Mouse (Mus musculus) lung, postnatal 0 days (tissue): ENCODE results near the gene Cabcoco1. TPM values are rescaled to one million over a fixed set of nuclear protein-coding genes. Genes with fewer than 3 reads are reported as not detected.
A peak's percentile ranks its signal among the peaks of the same experiment; 100 is the strongest.

Source experiments
- ATAC-seq: fragments of 200-750 bp; cut with Nextera tagmentation; 2 replicates; pipeline ENCODE4 v1.8.0; 2017; ENCODE audit warnings: moderate library complexity
- DNase-seq: peaks from one replicate; pipeline ENCODE4 v3.0.0-alpha.2; 2016; ENCODE audit warnings: low spot score
- H3K27ac ChIP-seq: fragments of 300-500 bp; sonication (generic); 2 replicates; pipeline ENCODE4 v1.5.1; 2014; ENCODE audit warnings: antibody characterized with exemption, mild to moderate bottlenecking, low read length, mixed read lengths
- H3K27me3 ChIP-seq: fragments of 300-500 bp; sonication (generic); replicated peaks from 2 replicates; pipeline ENCODE4 v1.6.1; 2014; ENCODE audit warnings: low read length, mixed read lengths; ENCODE audit not compliant: insufficient read depth
- H3K36me3 ChIP-seq: fragments of 300-500 bp; sonication (generic); 2 replicates; pipeline ENCODE4 v1.6.1; 2014; ENCODE audit warnings: low read length, mixed read lengths; ENCODE audit not compliant: insufficient read depth
- H3K4me1 ChIP-seq: fragments of 300-500 bp; sonication (generic); 2 replicates; pipeline ENCODE4 v1.6.1; 2014; ENCODE audit warnings: antibody characterized with exemption, low read depth, low read length, mixed read lengths; ENCODE audit not compliant: insufficient read depth
- H3K4me2 ChIP-seq: fragments of 300-500 bp; sonication (generic); replicated peaks from 2 replicates; pipeline ENCODE4 v1.6.1; 2014; ENCODE audit warnings: low read depth, mild to moderate bottlenecking, low read length, moderate library complexity, mixed read lengths
- H3K4me3 ChIP-seq: fragments of 300-500 bp; sonication (generic); 2 replicates; pipeline ENCODE4 v1.5.1; 2014; ENCODE audit warnings: low read depth, low read length
- H3K9ac ChIP-seq: fragments of 300-500 bp; sonication (generic); replicated peaks from 2 replicates; pipeline ENCODE4 v1.6.1; 2014; ENCODE audit warnings: low read depth, mild to moderate bottlenecking
- H3K9me3 ChIP-seq: fragments of 300-500 bp; sonication (generic); 2 replicates; pipeline ENCODE4 v1.6.1; 2016; ENCODE audit warnings: low read length, mixed read lengths
- CTCF ChIP-seq: IDR thresholded peaks from 2 replicates; pipeline ENCODE4 v1.5.1; 2016; ENCODE audit warnings: antibody characterized with exemption, mild to moderate bottlenecking
- EP300 ChIP-seq: IDR thresholded peaks from 2 replicates; pipeline ENCODE4 v1.6.1; 2016; ENCODE audit warnings: antibody characterized with exemption, mild to moderate bottlenecking, control low read depth
- WGBS: fragments of 180-500 bp; shearing (Covaris S2); extraction: QIAGEN DNeasy Blood & Tissue Kit; methylation state at CpG from one replicate; pipeline ENCODE4 v1.1.7; 2014; 5-methylcytosine and 5-hydroxymethylcytosine counted together
- polyA plus RNA-seq: library from polyadenylated mRNA; unstranded; fragments of >200 nt; fragmentation: Nextera tagmentation; extraction: Ambion mirVana; gene quantifications from 2 replicates; pipeline ENCODE4 v1.2.1, GENCODE M21; 2015

The Cabcoco1 gene
- polyA plus RNA-seq, 1 experiment from 2014 or later, result 11.2 TPM

DNA sequence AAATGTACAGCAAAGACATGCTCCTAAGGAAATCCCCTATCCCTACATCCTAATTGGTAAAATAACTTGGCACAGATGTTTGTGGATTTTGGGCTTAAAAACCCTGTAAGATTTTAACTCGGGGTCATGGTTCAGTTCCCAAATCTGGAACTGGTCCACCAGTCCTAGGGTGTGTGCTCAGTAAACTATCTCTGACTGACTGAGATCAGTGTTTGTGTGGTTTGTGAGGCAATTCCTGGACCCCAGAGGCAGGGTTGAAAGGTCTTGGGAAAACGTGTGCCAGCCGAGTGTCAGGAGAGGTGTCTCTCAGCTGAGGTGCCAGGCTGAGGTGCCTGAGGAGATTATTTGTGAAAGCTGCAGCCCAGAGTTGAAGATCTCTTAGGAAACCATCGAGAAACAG, 19.6 kb downstream of the Cabcoco1 start:
- H3K36me3 ChIP-seq, result no peaks in the 10 kb centered on the region
- H3K4me1 ChIP-seq, result no peaks in the 10 kb centered on the region; the same call in 1 of the 2 replicates
- no peak overlapping the region for H3K4me3 ChIP-seq
- H3K27me3 ChIP-seq, result no peaks in the 10 kb centered on the region
- DNase-seq (no peak), ATAC-seq (no peak)
- no peak overlapping the region for H3K27ac ChIP-seq
- 60% methylated on average over 4 of the region's 4 CpGs for WGBS
- no peak overlapping the region for H3K4me2 ChIP-seq
- TF ChIP-seq CTCF (no peak), EP300 (no peak)
- no peak overlapping the region for H3K9ac ChIP-seq
- H3K9me3 ChIP-seq, result no peaks in the 10 kb centered on the region

DNA sequence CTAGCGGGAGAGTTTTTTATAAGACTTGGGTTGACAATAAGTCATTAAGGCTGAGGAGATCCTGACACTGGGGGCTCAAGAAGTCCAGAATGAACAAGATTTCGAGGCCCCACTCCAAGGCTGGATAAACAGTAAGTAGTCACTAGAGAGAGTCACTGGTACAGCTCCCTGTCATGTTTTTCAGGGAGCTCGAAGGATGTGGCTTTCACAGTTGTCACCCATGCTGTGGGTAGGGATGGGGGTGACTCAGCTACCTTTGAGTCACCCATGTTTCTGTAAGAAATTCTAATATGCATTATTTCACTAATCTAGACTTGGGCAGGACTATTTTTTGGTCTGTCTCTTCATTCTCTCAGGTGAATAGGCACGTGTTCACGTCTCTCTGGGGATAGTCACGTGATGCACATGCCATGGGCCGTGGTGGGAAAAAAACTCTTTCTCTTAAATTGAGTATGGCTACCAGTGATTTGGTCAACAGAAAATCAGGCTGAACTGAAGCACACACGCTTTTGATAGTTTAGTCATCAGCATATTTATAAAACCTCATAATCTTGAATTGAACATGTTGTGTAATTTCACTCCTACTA, 29.2 kb downstream of the Cabcoco1 start:
- H3K4me2 ChIP-seq, result no peak overlapping the region
- no peak for DNase-seq
- H3K27me3 ChIP-seq, result no peaks in the 10 kb centered on the region
- ATAC-seq, result no peak
- WGBS, result 80% methylated on average over 8 of the region's 8 CpGs
- TF ChIP-seq CTCF (no peak), EP300 (no peak)
- H3K9ac ChIP-seq, result no peak overlapping the region
- H3K4me1 ChIP-seq, result no peaks in the 10 kb centered on the region
- H3K9me3 ChIP-seq, result no peaks in the 10 kb centered on the region
- H3K27ac ChIP-seq, result no peak overlapping the region
- no peak overlapping the region for H3K4me3 ChIP-seq
- no peaks in the 10 kb centered on the region for H3K36me3 ChIP-seq

DNA sequence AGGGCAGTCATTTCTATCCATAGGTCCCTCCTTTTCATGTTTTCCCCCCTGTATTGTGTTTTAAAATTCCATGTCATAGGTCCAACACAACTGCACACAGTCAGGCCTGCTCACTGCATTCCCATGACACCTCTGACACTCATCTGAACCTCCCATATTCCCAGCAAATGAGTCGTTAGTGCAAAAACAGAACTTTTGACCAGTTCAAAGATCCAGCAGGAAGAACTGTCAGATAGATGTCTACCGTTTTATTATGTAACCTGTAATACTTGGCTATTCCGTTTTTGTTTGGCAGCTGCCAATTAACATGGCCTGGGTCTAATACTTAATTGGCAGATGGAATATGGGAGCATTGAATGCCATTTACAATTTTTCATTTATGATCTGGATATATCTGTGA, 34.0 kb downstream of the Cabcoco1 start:
- H3K9me3 ChIP-seq, result no peaks in the 10 kb centered on the region
- H3K4me3 ChIP-seq, result no peak overlapping the region
- DNase-seq (no peak), ATAC-seq (no peak)
- H3K9ac ChIP-seq, result no peak overlapping the region
- no peaks in the 10 kb centered on the region for H3K36me3 ChIP-seq
- no peaks in the 10 kb centered on the region for H3K27me3 ChIP-seq
- no peak overlapping the region for H3K27ac ChIP-seq
- 92% methylated on average over 3 of the region's 3 CpGs for WGBS
- H3K4me2 ChIP-seq, result no peak overlapping the region
- TF ChIP-seq CTCF (no peak), EP300 (no peak)
- H3K4me1 ChIP-seq, result no peaks in the 10 kb centered on the region

DNA sequence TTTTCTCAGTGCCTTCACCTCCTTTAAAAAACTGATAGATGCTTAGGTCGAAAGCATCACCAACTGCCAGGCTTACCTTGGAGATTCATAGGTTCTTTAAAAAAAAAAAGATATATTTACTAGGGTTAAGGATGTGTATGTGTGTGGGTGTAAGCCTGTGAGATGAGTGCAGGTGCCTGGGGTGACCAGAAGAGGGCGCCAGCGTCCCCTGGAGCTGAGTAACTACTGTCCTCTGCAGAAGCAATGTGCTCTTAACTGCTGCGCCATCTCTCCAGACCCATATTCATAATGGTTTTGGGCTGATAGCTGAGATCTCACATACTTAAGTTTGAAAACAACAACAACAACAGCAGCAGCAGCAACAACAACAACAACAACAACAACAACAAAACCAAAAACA, 35.5 kb downstream of the Cabcoco1 start:
- no peaks in the 10 kb centered on the region for H3K36me3 ChIP-seq
- WGBS, result 88% methylated on average over 4 of the region's 4 CpGs
- no peak overlapping the region for H3K4me3 ChIP-seq
- H3K27ac ChIP-seq, result no peak overlapping the region
- DNase-seq (no peak), ATAC-seq (no peak)
- H3K9me3 ChIP-seq, result no peaks in the 10 kb centered on the region
- H3K9ac ChIP-seq, result no peak overlapping the region
- H3K4me2 ChIP-seq, result no peak overlapping the region
- no peaks in the 10 kb centered on the region for H3K27me3 ChIP-seq
- no peaks in the 10 kb centered on the region for H3K4me1 ChIP-seq
- no peak for TF ChIP-seq EP300
- TF ChIP-seq CTCF, result peak; percentile 25

DNA sequence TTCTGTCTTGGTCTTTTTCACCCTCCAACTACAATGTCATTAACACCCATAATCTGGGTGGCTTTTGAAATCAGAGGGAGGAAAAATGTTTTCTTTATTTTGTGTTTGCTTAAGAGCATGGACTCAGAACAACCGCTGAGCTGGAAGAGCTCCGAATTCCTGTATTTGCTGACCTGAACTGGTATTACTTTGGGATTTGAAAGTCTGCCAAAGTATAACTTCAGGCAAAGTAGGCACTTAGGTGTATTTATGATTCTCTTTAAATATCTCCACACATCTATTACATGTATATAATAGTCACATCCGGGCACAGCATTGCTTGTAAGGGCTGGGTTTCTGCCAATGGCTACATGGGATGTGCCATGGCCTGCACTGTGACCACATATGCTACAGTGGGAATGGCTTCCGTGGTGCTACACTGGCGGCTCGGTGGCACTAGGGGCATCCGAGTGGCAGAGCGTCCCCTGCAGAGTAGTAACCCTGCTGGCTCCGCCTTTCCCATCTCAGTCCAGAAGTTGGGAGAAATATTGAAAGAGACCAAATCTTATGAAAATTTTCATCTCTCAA, 37.0 kb downstream of the Cabcoco1 start:
- Histone ChIP-seq H3K4me2 (no peak overlapping the region), H3K36me3 (no peaks in the 10 kb centered on the region), H3K27ac (no peak overlapping the region), H3K27me3 (no peaks in the 10 kb centered on the region), H3K4me3 (no peak overlapping the region), H3K9ac (no peak overlapping the region), H3K4me1 (no peaks in the 10 kb centered on the region), H3K9me3 (no peaks in the 10 kb centered on the region)
- no peak for ATAC-seq
- DNase-seq, result peak; percentile 22
- TF ChIP-seq CTCF, result peak; percentile 31; the same call in 1 of the 2 replicates
- no peak for TF ChIP-seq EP300
- 61% methylated on average over 9 of the region's 9 CpGs for WGBS

DNA sequence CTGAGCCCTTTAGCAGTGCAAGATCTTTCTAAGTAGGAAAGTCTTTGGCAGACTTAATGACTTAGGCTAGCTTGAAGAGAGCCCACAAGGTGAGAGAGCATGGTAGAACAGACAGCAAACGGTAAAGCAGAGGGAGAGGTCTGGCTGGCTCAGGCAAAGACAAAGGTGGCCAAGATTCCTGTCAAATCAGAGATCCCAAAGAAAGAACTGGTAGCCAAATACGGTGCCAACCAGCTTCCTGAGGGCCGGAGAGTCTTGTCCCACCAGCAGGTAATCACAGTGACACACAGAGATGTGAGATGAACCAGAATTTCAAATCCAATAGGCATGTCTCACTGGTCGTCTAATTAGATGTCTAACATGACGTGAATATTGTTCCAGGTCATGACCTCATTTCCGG, 40.6 kb downstream of the Cabcoco1 start:
- no peak overlapping the region for H3K4me2 ChIP-seq
- no peaks in the 10 kb centered on the region for H3K9me3 ChIP-seq
- TF ChIP-seq CTCF (no peak), EP300 (no peak)
- DNase-seq (no peak), ATAC-seq (no peak)
- H3K27me3 ChIP-seq, result no peaks in the 10 kb centered on the region
- 76% methylated on average over 6 of the region's 6 CpGs for WGBS
- no peak overlapping the region for H3K9ac ChIP-seq
- no peak overlapping the region for H3K27ac ChIP-seq
- no peak overlapping the region for H3K4me3 ChIP-seq
- no peaks in the 10 kb centered on the region for H3K36me3 ChIP-seq
- H3K4me1 ChIP-seq, result no peaks in the 10 kb centered on the region
